Mouse (Mus musculus): Measurements from ENCODE around the gene Syngr3. TPM values are rescaled to one million over a fixed set of nuclear protein-coding genes. Genes with fewer than 3 reads are reported as not detected.
"Not testable (repeated sequence)": the region's sequence is repeated elsewhere in the genome, so short reads cannot be mapped to it uniquely, and the experiment has no call there.

Syngr3 gene
- polyA plus RNA-seq, 1 experiment: 0.30 TPM

GRCm38 (mm10) chr17:24724184-24724583 lies 34.4 kb upstream of the Syngr3 start, which contains the start of gene Ndufb10:
Gene Ndufb10, minus strand, starts transcription at chr17:24724478.
- TF ChIP-seq POLR2A (IDR thresholded peaks at IDR 0.05; ENCODE audit: control insufficient read depth, low read depth, low read length): peak; percentile 92
- TF ChIP-seq CTCF (IDR thresholded peaks at IDR 0.05; ENCODE audit: control insufficient read depth, insufficient read depth, insufficient replicate concordance, low read depth, low read length): peak; percentile 97
- no peaks in the 10 kb centered on the region for H3K36me3 ChIP-seq (ENCODE audit: control insufficient read depth, insufficient read depth, low read length)
- peak within 1 kb of the TSS; percentile 83 for H3K27ac ChIP-seq (ENCODE audit: control insufficient read depth, insufficient read depth, low read depth, low read length)
- H3K4me3 ChIP-seq (ENCODE audit: control insufficient read depth, low read depth, low read length): peak within 1 kb of the TSS; percentile 96
- H3K4me1 ChIP-seq (ENCODE audit: control insufficient read depth, insufficient read depth, low read length): peaks cover 12% of the 10 kb centered on the region
- H3K27me3 ChIP-seq (ENCODE audit: control insufficient read depth, insufficient read depth, low read length): no peaks in the 10 kb centered on the region

- Histone ChIP-seq H3K4me3 (ENCODE audit: control insufficient read depth, low read depth, low read length) (peak overlapping the region; percentile 96), H3K36me3 (ENCODE audit: control insufficient read depth, insufficient read depth, low read length) (no peaks in the 10 kb centered on the region), H3K27me3 (ENCODE audit: control insufficient read depth, insufficient read depth, low read length) (no peaks in the 10 kb centered on the region), H3K4me1 (ENCODE audit: control insufficient read depth, insufficient read depth, low read length) (peaks cover 12% of the 10 kb centered on the region), H3K27ac (ENCODE audit: control insufficient read depth, insufficient read depth, low read depth, low read length) (peak overlapping the region; percentile 83)
- TF ChIP-seq CTCF (IDR thresholded peaks at IDR 0.05; ENCODE audit: control insufficient read depth, insufficient read depth, insufficient replicate concordance, low read depth, low read length) (no peak), POLR2A (IDR thresholded peaks at IDR 0.05; ENCODE audit: control insufficient read depth, low read depth, low read length) (no peak)
Measured at GRCm38 (mm10) chr17:24723881-24724180, 34.1 kb upstream of the Syngr3 start.

DNA sequence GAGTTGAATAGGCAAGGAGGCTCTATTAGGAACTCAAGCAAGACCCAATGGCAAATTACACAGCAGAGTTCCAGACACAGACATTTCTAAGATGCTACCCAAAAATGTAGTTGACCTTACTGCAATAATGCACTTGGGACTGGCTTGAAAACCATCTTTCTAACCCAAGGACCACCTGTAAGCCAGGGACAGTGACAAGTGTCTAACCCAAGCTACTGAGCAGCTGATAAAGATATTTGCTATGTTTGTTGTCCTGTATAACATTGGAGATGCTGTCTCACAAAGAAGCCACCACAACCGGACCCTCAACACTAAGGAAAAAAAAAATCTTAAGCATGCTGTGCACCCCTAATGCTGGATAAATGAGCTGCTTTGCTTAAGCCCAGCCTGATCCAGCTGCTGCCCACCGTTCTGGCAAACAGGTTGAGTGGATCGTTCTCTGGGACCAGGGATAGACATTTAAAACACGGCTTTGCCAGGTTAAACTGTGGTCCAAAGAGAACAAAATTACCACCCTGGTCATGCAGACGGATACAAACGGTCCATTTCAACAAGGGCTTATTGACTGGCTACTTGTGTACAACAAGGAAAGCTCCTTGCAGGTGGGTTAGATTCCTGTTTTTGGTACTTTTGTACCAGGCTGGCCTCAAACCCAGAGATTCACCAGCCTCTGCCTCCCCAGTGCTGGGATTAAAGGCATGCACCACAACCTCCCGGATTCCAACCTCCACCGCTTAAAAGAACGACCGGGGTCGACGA lies 33.5 kb upstream of the Syngr3 start:
- peaks cover 9% of the 10 kb centered on the region for H3K4me1 ChIP-seq (ENCODE audit: control insufficient read depth, insufficient read depth, low read length)
- no peak for TF ChIP-seq POLR2A (IDR thresholded peaks at IDR 0.05; ENCODE audit: control insufficient read depth, low read depth, low read length)
- H3K36me3 ChIP-seq (ENCODE audit: control insufficient read depth, insufficient read depth, low read length): no peaks in the 10 kb centered on the region
- no peaks in the 10 kb centered on the region for H3K27me3 ChIP-seq (ENCODE audit: control insufficient read depth, insufficient read depth, low read length)
- H3K27ac ChIP-seq (ENCODE audit: control insufficient read depth, insufficient read depth, low read depth, low read length): no peak overlapping the region; the same call in 1 of the 2 replicates
- peak overlapping the region; percentile 96 for H3K4me3 ChIP-seq (ENCODE audit: control insufficient read depth, low read depth, low read length)

- H3K27me3 ChIP-seq (ENCODE audit: control insufficient read depth, insufficient read depth, low read length): no peaks in the 10 kb centered on the region
- no peaks in the 10 kb centered on the region for H3K36me3 ChIP-seq (ENCODE audit: control insufficient read depth, insufficient read depth, low read length)
- TF ChIP-seq POLR2A (IDR thresholded peaks at IDR 0.05; ENCODE audit: control insufficient read depth, low read depth, low read length) (no peak), CTCF (IDR thresholded peaks at IDR 0.05; ENCODE audit: control insufficient read depth, insufficient read depth, insufficient replicate concordance, low read depth, low read length) (no peak)
- H3K4me3 ChIP-seq (ENCODE audit: control insufficient read depth, low read depth, low read length): no peak overlapping the region
- H3K4me1 ChIP-seq (ENCODE audit: control insufficient read depth, insufficient read depth, low read length): peaks cover 3% of the 10 kb centered on the region
- H3K27ac ChIP-seq (ENCODE audit: control insufficient read depth, insufficient read depth, low read depth, low read length): no peak overlapping the region
Measured at GRCm38 (mm10) chr17:24722220-24722924, 32.6 kb upstream of the Syngr3 start.

- H3K27me3 ChIP-seq (ENCODE audit: control insufficient read depth, insufficient read depth, low read length); H3K27ac ChIP-seq (ENCODE audit: control insufficient read depth, insufficient read depth, low read depth, low read length): not testable (repeated sequence)
Measured at GRCm38 (mm10) chr17:24721383-24721955, 31.7 kb upstream of the Syngr3 start.

GRCm38 (mm10) chr17:24720616-24721015 lies 30.9 kb upstream of the Syngr3 start:
- peak overlapping the region; percentile 44 for H3K27ac ChIP-seq (ENCODE audit: control insufficient read depth, insufficient read depth, low read depth, low read length)
- peak overlapping the region; percentile 96 for H3K4me3 ChIP-seq (ENCODE audit: control insufficient read depth, low read depth, low read length)
- not testable (repeated sequence) for H3K4me1 ChIP-seq (ENCODE audit: control insufficient read depth, insufficient read depth, low read length); H3K36me3 ChIP-seq (ENCODE audit: control insufficient read depth, insufficient read depth, low read length); H3K27me3 ChIP-seq (ENCODE audit: control insufficient read depth, insufficient read depth, low read length)

More at GRCm38 (mm10) chr17:24721383-24721955, 31.7 kb upstream of the Syngr3 start:
- H3K36me3 ChIP-seq (ENCODE audit: control insufficient read depth, insufficient read depth, low read length); H3K4me1 ChIP-seq (ENCODE audit: control insufficient read depth, insufficient read depth, low read length): not testable (repeated sequence)
- peak overlapping the region; percentile 25 for H3K4me3 ChIP-seq (ENCODE audit: control insufficient read depth, low read depth, low read length)

- Histone ChIP-seq H3K4me3 (ENCODE audit: control insufficient read depth, low read depth, low read length) (peak overlapping the region; percentile 96), H3K4me1 (ENCODE audit: control insufficient read depth, insufficient read depth, low read length) (peaks cover 2% of the 10 kb centered on the region), H3K27me3 (ENCODE audit: control insufficient read depth, insufficient read depth, low read length) (no peaks in the 10 kb centered on the region), H3K36me3 (ENCODE audit: control insufficient read depth, insufficient read depth, low read length) (no peaks in the 10 kb centered on the region; the same call in 1 of the 2 replicates), H3K27ac (ENCODE audit: control insufficient read depth, insufficient read depth, low read depth, low read length) (peak overlapping the region; percentile 91)
- TF ChIP-seq CTCF (IDR thresholded peaks at IDR 0.05; ENCODE audit: control insufficient read depth, insufficient read depth, insufficient replicate concordance, low read depth, low read length): 0 out of 2 replicates have a peak, but pooled peaks have one; percentile 8
- TF ChIP-seq POLR2A (IDR thresholded peaks at IDR 0.05; ENCODE audit: control insufficient read depth, low read depth, low read length): peak; percentile 99
Measured at GRCm38 (mm10) chr17:24719494-24720222, 29.9 kb upstream of the Syngr3 start.

GRCm38 (mm10) chr17:24718938-24719337 lies 29.2 kb upstream of the Syngr3 start:
- H3K27ac ChIP-seq (ENCODE audit: control insufficient read depth, insufficient read depth, low read depth, low read length): peak overlapping the region; percentile 79; the same call in 1 of the 2 replicates
- H3K36me3 ChIP-seq (ENCODE audit: control insufficient read depth, insufficient read depth, low read length); H3K4me1 ChIP-seq (ENCODE audit: control insufficient read depth, insufficient read depth, low read length): not testable (repeated sequence)

More at GRCm38 (mm10) chr17:24718938-24719337, 29.2 kb upstream of the Syngr3 start:
- peak overlapping the region; percentile 96 for H3K4me3 ChIP-seq (ENCODE audit: control insufficient read depth, low read depth, low read length)
- H3K27me3 ChIP-seq (ENCODE audit: control insufficient read depth, insufficient read depth, low read length): not testable (repeated sequence)

Data from testis, adult 2 months (tissue).